Mouse (Mus musculus) adrenal gland, adult 8-10 months (tissue): ENCODE results near the gene Cacng6. TPM values are rescaled to one million over a fixed set of nuclear protein-coding genes. Genes with fewer than 3 reads are reported as not detected.
A peak's percentile ranks its signal among the peaks of the same experiment; 100 is the strongest.
"Not testable (repeated sequence)": the region's sequence is repeated elsewhere in the genome, so short reads cannot be mapped to it uniquely, and the experiment has no call there.

Source experiments
- DNase-seq: peaks from one replicate; pipeline ENCODE4 v3.0.0; 2022
- total RNA-seq, 4 experiments: library from RNA; stranded (reverse); gene quantifications; 2 replicates each; pipeline ENCODE4 v1.2.4; 2022

Cacng6 gene
- total RNA-seq: under 1 TPM in 2 of 4 experiments, not detected in 2; 0.34 to 0.78 TPM

DNA sequence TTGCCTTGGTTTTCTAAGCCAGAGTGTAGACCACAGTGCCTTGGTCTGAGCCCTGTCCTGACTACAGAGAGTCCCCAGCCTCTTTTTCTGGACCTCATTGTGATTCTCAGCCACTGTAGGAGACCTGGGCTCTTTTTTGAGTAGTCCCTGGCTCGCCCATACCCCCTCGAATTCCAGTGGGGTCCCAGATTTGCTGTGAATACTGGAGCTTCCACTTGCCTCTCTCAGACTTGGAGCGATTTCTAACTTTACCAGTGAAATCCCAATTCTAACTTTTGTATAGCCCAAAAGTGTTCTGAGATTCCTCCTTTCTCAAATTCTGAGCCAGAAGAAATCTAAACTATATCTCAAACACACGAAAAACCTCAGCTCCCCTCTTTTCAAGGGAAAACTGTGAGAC lies at the start of gene Cacng6:
TSS of gene Cacng6 (plus strand) at position 301 of the 400 bp plus-strand sequence.
- no peak for DNase-seq

DNA sequence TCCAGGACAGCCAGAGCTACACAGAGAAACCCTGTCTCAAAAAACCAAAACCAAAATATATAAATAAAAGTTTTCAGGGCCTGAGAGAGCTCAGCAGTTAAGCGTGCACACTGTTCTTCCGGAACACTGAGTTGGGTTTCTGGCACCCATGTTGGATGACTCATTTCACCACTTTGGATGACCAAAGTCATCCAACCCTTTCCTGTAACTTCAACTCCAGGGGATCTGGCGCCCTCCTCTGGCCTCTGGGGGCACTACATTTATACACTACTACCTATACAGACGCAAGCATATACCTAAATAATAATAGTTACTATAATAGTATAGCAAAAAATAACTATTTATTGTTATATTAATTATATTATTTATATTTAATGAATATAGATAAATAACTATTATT lies 47.2 kb upstream of the Cacng6 start:
- peak; percentile 62 for DNase-seq

DNA sequence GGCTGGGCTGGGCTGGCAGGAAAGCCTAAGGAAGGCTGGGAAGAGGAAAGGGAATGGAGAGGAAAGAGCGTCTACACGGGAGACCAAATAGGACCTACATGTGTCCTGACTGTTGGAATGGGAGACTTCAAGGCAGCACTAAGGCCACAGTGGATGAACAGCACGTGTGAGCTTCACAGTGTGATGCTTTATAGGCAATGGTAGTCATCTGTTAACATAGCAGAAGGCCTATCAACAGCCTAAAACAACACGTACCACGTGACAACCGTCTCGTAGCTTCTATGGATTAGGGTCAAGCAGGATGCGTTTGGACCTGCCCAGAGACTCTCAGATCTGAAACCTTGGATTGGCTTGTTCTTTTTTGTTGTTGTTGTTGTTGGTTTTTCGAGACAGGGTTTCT lies 41.9 kb upstream of the Cacng6 start:
- DNase-seq: no peak

DNA sequence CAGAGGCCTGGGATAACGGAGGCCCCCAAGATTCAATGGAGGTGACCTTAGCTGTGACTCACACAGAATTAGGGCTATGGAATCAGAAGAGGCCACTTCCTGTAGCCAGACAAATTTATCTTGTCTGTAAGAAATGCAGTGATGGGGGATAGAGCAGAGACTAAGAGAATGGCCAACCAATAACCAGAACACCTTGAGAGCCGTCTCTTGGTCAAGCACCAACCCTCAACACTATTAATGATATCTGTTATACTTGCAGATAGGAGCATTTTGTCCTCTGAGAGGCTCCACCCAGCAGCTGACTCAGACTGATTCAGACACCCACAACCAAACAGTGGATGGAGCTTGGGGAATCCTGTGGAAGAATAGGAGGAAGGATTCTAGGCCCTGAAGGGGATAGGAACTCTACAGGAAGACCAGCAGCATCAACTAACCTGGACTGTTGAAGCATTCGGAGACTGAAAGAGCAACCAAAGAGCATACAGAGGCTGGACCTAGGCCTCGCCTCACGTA lies 39.1 kb upstream of the Cacng6 start:
- no peak for DNase-seq

DNA sequence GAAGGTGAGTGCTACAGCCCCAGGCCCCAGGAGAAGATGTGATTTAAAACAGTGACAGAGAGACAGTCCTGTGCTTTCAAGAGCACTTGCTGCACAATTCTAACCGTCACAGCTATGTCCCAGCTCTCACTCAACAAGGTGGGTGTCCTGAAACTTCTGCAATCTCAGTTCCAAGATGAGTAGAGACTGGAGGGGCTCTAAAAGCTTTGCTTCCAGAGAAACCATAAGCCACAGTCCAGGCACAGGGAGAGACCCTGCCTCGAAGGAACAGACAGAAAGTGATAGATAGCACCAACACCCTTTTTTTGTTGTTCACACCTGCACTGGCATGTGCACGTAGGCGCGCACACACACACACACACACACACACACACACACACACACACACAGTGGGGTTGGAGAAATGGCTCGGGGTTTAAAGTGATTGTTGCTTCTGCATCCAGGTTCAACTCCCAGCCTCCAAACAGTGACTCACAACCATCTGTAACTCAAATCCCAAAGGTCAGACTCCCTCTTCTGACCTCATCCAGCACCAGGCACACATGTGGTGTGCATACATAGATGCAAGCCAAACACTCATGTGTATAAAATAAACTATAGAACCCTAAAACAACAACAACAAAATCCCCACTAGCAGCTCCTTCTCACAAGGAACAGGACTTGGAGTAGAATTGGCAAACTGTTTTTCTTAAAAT lies 37.8 kb upstream of the Cacng6 start:
- no peak for DNase-seq

DNA sequence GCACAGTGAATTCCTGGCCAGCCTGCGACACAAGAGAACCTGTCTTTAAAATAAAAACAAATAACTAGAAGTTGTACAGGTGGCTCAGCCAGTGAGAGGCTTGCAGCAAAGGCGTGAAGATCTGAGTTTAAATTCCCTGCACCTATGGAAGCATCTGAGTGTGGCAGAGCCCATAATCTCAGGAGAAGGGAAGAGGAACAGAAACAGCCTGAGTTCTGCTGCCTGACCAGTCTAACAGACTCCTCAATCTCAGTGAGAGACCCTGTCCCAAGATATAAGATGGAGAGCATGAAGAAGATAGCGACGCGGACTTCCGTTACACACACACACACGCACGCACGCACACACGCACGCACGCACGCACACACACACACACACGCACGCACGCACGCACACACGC lies 36.2 kb upstream of the Cacng6 start:
- no peak for DNase-seq

DNA sequence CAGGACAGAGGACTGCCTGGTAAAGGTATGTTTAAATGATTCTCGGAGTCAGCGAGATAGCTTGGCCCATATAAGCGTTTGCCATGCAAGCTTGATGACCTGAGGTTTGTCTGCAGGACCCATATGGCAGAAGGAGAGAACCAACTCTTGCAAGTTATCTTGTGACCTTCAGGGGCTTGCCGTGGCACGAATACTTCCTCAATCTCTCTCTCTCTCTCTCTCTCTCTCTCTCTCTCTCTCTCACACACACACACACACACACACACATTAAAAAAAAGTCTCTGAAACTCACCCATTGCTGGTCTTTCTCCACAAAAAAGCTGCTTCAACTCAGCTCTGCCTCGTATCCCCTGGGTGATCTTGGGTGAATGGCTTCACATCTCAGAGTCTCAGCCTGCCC lies 35.1 kb upstream of the Cacng6 start:
- DNase-seq: no peak

DNA sequence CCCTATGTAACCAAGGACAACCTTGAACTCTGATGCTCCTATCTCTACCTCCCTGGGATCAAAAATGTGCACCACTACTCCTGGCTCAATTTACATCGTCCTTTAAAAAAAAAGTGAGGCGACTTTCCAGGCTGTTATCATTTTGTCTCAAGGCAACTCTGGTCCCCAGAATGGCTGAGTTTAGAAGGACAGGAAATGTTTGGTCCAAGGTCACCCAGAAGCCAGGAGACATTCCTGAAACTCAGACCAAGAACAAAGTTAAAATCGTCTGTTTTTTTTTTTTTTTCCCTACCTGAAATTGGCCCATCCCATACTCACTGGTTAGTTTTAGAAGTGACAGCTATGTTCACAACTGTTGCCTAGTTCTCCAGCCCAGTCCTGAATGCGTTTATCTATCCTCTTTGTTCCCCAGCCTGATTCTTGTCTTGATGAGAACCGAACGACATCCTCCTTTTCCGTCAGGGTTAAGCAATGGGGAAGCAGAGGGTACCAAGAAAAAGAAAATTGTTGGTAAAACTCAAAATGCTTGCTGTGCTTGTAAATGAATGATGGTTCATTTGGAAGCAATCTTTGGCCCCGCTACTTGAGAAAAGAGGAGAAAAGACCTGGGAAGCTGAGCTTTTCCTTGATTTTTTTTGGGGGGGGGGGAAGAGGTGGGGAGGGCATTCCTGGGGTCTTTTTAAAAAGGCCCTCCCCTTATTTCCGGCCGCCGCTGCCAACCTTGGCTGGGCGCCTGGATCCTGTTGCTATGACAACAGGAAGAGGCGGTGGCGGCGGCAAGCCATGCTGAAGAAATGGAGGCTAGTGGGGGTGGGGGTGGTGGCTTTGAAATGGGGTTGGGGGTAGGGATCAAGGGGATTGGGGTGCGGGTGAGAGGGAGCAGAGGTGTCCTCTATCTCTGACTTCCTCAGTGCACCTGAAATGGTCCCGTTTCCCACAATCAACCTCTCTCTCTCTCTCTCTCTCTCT lies 34.3 kb upstream of the Cacng6 start:
- no peak for DNase-seq

DNA sequence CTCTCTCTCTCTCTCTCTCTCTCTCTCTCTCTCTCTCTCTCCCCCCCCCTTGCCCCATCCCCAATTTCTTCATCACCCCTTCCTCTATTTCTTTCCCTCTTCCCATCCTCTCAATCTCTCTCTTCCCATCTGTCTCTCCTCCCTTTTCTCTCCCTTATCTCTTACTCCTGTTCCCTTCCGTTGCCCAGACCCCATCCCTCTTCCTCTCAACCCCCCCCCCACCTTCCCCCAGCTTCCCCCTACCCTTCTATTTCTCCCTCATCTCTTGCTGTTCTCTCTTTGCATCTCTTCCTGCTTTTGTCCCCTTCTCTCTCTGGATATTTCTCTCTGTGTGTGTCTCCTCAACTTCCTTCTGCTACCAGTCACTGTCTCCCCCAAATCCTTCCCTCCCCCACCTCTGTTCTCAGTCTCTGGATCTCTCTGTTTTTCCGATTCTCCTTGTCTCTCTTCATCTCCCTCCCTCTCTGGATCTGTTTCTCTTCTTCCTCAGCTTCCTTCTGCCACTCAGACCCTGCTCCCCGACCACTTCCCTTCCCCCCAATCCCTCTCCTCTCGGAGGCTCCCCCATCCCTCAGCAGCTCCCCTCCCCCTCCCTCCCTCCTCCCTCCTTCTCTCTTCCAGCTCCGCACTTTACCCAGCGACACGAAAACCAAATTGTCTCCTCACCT lies 33.4 kb upstream of the Cacng6 start, which contains the start of gene Cacng8:
TSS of gene Cacng8 (plus strand) at position 271 of the 668 bp plus-strand sequence.
- no peak for DNase-seq

DNA sequence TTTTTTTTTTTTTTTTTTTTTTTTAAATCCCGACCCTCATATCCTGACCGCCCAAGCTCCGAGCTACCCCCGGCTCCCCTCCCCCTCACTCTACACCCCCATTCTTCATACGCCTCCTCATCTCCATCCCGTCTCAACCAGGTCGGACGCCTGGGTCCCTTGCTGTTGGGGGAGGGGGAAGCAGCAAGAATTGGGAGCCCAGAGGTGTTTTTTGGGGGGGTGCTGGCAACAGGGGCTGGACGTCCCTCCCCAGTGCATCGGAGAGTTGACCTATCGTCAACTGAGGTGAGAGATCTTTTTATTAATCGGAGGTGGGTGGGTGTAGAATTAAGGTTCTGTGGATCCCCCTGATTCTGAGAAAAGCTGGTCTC lies 32.9 kb upstream of the Cacng6 start:
- no peak for DNase-seq

DNA sequence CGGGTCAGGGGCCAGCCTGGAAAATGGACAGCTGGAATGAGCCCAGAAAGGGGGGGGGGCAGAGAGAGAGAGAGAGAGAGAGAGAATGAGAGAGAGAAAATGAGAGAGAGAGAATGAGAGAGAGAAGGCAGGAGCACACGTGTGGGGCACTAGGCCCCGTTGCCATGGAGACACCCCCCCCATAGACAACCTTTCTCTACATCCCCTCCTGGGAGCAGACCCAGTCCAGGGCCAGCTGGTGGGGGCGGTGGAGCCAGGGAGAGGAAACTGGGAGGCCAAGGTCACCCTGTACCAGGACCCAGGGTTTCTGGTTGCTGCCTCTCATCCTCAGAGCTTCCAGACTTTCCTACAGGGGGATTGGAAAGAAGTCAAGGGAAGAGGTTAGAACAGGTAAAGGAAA lies 32.2 kb upstream of the Cacng6 start:
- no peak for DNase-seq

DNA sequence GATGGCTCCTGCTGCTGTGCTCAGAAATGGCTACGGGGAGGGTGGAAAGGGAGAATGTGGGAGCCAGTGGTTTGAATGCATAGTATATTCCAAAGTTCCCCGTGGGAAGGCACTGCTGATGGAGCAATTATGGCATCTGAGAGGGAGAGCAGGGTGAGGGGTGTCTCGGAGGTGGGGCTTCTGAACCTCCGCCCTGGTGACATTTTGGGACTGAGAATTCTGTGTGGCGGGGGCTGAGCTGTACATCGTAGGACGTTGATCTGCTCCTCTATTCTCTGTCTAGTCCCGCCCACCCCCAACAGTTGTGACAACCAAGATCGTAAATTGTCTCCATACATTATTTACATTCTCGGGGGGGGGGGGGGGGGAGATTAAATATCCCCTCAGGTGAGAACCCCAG lies 26.6 kb upstream of the Cacng6 start:
- DNase-seq: no peak

DNA sequence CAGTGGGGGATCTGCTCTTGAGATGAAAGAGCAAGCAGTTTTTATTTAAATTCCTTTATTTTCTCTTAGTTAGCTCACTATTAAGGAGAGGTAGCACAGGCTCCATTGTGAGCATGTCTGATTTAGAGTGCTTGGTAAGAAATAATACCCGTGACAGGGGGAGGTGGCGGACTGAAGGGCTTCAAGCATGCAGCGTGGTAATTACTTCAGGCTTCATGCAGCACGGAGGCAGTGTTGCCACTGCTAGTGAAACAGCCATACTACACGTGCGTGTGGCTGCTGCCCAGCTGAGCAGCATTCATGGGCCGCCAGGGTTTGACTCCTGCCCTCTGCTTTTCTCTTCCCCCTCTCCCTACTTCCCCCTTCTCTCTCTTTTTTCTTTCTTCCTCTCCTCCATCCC lies 26.2 kb upstream of the Cacng6 start:
- DNase-seq: no peak

DNA sequence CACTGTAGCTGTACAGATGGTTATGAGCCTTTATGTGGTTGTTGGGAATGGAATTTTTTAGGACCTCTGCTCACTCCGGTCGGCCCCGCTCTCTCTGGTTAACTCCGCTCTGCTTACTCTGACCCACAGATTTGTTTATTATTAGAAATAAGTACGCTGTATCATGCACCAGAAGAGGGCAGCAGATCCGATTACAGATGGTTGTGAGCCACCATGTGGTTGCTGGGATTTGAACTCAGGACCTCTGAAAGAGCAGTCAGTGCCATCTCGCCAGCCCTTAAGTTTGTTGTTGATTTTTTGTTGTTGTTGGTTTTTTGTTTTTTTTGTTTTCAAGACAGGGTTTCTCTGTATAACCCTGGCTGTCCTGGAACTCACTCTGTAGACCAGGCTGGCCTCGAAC lies 25.6 kb upstream of the Cacng6 start:
- DNase-seq: not testable (repeated sequence)

DNA sequence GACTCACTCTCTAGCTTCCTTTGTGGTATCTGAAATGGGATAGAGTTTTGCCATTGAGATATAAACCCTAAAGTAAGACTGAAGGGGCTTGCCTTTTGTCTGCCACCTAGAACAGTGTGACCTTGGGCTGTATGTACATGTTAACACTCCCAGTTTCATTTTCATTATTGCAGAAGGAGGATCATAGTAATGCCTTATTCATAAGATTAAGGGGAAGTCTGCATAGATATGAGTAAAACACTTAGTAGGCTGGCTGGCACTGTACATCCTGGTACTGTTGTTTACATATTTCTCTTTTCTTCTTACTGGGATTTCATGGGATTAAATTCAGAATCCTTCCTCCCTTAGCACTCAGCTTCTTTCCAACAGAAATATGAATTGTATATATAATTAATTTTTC lies 24.1 kb upstream of the Cacng6 start:
- no peak for DNase-seq

DNA sequence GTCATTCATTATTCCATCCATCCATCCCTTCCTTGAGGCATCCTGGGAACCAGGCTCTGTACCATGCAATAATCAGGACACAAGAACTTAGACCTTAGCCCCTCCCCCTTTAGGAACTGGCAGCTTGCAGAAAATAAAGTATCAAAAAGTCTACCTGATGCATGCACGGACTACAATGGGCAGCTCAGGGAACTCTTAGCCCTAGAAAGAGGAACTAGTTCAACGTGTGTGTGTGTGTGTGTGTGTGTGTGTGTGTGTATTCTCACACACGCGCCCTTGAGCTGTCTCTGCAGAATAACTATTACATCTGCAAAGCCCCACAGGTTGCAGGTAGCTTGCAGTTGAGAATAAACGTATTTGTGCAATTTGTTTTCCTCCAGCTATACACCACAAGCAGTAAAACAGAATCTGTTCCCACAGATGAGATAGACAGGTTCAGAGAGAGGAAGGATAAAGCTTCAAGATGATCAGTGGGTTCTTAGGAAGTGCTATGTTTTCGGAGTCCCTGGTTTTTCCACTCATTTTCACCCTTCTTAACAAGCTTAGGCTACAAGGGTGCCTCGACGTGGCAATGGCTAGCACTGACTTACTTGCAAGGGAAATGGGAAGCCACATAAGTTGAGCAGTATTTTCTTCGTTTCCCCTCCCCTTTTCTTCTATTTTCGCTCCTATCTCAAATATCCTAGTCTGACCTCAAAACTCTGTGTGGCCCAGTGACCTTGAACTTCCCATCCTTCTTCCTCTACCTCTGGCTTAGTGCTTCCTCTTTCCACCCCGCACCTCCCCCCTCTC lies 14.1 kb upstream of the Cacng6 start:
- DNase-seq: no peak

DNA sequence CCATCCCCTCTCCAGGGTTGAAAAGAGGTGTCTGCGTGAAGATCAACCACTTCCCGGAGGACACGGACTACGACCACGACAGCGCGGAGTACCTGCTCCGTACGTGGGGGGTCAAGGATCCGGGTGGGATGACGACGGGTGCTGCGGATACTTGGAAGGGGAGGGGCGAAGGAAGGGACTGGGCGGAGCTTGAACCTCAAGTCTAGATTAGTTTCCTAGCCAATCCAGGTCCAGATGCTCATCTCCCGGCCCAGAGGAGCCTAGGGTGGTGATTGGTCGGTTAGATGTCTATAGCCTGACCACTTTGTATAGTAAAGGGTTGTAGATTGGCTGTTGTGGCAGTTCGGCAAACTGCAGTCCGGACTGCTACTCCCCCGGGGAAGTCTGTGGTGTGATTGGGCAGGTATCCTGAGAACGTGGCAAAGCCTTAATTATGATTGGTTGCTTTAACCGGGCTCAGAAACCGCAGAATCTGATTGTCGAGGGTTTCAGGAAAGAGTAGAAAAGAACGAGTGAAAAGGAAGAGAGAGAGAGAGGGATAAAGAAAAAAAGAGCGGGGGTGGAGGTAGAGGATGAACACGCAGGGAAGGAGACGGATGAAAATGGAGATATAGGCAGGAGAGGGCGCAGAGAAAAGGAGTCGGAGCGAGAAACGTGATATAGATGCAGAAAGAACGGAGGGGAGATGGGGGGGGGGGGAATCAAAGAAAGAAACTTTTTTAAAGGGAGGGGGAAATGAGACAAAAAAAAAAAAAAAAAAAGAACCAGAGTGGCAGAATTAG lies 12.6 kb upstream of the Cacng6 start:
- DNase-seq: peak; percentile 34

DNA sequence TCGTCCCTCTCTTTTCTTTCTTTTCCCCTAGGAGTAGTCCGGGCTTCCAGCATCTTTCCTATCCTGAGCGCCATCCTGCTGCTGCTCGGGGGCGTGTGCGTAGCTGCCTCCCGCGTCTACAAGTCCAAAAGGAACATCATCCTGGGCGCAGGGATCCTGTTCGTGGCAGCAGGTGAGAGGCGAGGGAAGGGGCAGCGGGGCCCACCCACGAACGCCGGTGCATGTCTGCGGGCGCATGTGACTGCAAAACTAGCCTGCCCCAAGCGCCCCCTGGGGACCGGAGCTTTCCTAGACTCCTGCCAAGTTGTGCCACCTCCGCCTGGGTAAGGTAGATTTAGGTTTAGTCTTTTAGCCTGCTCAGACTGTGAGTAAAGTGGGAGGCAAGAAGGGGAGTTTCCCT lies 12.0 kb upstream of the Cacng6 start:
- no peak for DNase-seq

DNA sequence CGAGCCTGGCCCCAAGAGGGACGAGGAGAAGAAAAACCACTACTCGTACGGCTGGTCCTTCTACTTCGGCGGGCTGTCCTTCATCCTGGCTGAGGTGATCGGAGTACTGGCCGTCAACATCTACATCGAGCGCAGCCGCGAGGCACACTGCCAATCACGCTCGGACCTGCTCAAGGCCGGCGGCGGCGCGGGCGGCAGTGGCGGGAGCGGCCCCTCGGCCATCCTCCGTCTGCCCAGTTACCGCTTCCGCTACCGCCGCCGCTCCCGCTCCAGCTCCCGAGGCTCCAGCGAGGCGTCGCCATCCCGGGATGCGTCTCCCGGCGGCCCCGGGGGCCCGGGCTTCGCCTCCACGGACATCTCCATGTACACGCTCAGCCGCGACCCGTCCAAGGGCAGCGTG lies 9.1 kb upstream of the Cacng6 start:
- DNase-seq: peak; percentile 35

DNA sequence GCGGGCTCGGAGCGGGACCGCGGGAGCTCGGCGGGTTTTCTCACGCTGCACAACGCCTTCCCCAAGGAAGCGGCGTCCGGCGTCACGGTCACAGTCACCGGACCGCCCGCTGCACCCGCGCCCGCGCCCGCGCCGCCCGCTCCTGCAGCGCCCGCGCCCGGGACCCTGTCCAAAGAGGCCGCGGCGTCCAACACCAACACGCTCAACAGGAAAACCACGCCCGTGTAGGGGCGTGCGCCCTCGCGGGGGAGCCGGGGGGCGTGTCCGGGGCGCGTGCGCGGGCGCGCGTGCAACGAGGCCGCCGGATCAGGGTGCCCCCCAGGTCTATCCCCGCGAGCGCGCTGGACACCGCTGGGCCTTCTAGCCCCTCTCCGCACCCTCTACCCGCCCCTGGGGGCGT lies 8.6 kb upstream of the Cacng6 start:
- DNase-seq: peak; percentile 36

DNA sequence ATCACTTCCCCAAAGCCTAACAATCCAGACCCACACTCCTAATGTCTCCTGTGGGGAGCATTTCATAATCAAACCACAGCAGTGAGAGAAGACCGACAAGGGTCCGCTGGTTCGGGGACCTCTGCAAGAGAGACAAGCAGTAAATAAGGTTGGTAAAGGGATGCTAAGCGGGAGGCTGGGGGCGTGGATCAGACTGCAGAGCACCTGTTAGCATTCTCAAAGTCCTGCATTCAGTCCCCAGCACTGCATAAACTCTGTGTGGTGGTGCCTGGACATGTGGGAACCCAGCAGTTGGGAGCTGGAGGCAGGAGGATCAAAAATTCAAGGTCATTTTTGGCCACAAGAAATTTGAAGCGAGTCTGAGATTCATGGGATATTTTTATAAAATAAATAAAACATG lies 4.1 kb upstream of the Cacng6 start:
- no peak for DNase-seq
